Mouse (Mus musculus) kidney, adult 9 months (tissue): ENCODE measurements around the gene Pla2g4b.
A peak's percentile ranks its signal among the peaks of the same experiment; 100 is the strongest.

Experiments
- DNase-seq: peaks from one replicate; pipeline ENCODE4 v3.0.0; 2022

The Pla2g4b gene

GRCm38 (mm10) chr2:120065243-120065642, 32.0 kb downstream of the Pla2g4b start:
- DNase-seq: no peak

- no peak for DNase-seq
Observed at GRCm38 (mm10) chr2:120066224-120066623, 33.0 kb downstream of the Pla2g4b start.

- peak; percentile 35 for DNase-seq
Observed at GRCm38 (mm10) chr2:120068555-120069465, 35.6 kb downstream of the Pla2g4b start.

GRCm38 (mm10) chr2:120069466-120069990, 36.3 kb downstream of the Pla2g4b start:
- no peak for DNase-seq

GRCm38 (mm10) chr2:120074096-120074495, 40.9 kb downstream of the Pla2g4b start:
- DNase-seq: no peak

- peak; percentile 53 for DNase-seq
Observed at GRCm38 (mm10) chr2:120076076-120076705, 43.0 kb downstream of the Pla2g4b start.

- DNase-seq: no peak
Observed at GRCm38 (mm10) chr2:120082416-120082815, 49.2 kb downstream of the Pla2g4b start.

- peak; percentile 39 for DNase-seq
Observed at GRCm38 (mm10) chr2:120084593-120085361, 51.6 kb downstream of the Pla2g4b start.

GRCm38 (mm10) chr2:120086038-120086437, 52.8 kb downstream of the Pla2g4b start:
- no peak for DNase-seq

- DNase-seq: no peak
Observed at GRCm38 (mm10) chr2:120087391-120087790, 54.2 kb downstream of the Pla2g4b start.

- DNase-seq: no peak
Observed at GRCm38 (mm10) chr2:120087897-120088296, 54.7 kb downstream of the Pla2g4b start.

- DNase-seq: no peak
Observed at GRCm38 (mm10) chr2:120090979-120091378, 57.8 kb downstream of the Pla2g4b start.
